Mouse (Mus musculus): ENCODE measurements at regions not wholly inside any gene's neighbourhood (a gene's known extent, or its start where the extent isn't known, plus 50 kb on each side); places are given as distances from the start of the nearest gene placed in this dataset.

DNA sequence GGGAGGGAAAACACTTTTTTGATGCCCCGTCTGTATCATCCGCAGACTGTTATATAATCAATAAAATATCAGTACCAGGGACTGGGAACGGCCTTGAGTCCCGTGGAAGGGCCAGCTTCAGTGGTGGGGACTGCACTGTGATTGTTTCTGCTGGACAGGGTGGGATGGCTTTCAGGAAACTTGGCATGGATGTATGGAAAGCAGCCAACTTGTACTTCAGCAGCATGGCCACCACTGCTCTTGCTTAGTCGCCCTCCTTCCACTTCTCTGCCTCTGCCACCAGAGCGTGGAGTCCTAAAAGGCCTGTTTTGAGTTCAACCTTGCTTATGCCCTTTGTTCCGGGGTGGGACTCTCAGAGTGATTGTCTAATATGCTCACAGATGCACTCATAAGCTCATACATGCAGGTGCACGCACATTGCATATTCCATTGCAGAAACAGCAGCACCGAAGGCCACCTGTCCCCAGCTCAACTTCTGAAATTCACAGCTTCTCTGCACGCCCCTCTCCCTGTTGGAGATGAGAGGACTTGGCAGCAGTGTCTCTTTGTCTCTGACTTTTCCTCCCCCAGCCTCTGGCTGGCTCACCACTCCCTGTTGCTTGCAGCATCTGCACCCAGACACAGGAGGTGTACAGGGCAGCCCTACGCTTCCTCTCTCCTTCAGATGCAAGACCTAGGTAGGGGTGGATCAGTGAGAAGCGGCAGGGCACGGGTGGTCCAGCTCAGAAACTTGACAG is 91.0 kb upstream of the Grik3 start:
- TF ChIP-seq POLR2A (IDR thresholded peaks at IDR 0.05; ENCODE audit: insufficient read depth, low read depth, low read length) (no peak), CTCF (IDR thresholded peaks at IDR 0.05; ENCODE audit: insufficient read depth, low read depth, low read length) (no peak)
